20 mouse cellular contexts compared by ENCODE assay signal in genomic region chr12:107182091-107182655, GRCm38 (mm10).
DNase-seq lines count a peak whose midpoint lies in the region; TF ChIP-seq lines count a peak whose summit lies in the region.
"Had no signal": no experiment of that assay in that cellular context is flagged by ENCODE, and none has a peak within 500 bp of the region (broad histone marks: within the 10 kb centered on the region; RNA-seq: fewer than 3 reads in every experiment).

No protein-coding gene starts in this region.

- no peak overlapping the region for H3K4me3 ChIP-seq in thymus, adult 2 months (ENCODE audit: control insufficient read depth, insufficient read depth, low read length)
- H3K4me3 ChIP-seq: embryonic facial prominence, embryonic 13.5 days; forebrain, embryonic 13.5 days; gastrocnemius, adult 2 months; heart, embryonic 10.5 days; hindbrain, embryonic 13.5 days had no signal

- peaks cover 53% of the 10 kb centered on the region for H3K4me1 ChIP-seq in thymus, adult 2 months (replicated peaks; ENCODE audit: control insufficient read depth, insufficient read depth, low read length)
- H3K4me1 ChIP-seq: heart, embryonic 10.5 days had no signal

- 87% methylated on average over 18 of the region's 18 CpGs for WGBS in thymus, adult 2 months

- TF ChIP-seq CTCF in thymus, adult 2 months (IDR thresholded peaks at IDR 0.05; ENCODE audit: borderline replicate concordance, control insufficient read depth, extremely low read depth, insufficient read depth, low read length, poor library complexity) = no peak

- DNase-seq in heart, adult 11 months = peak; percentile 58
- DNase-seq in heart, adult 8-10 months (ENCODE audit: low spot score) = no peak
- no peak for DNase-seq in thymus, adult 2 months
- DNase-seq in thymus, postnatal 25 days = no peak
- DNase-seq in T-cell, adult 2 months (ENCODE audit: low spot score) = peak; percentile 10
- no peak for DNase-seq in testis, postnatal 10 days (ENCODE audit: low spot score)
- no peak for DNase-seq in left cerebral cortex, postnatal 25 days (ENCODE audit: low spot score in 2 of 2)
- DNase-seq: adrenal gland, postnatal 14 days; cerebellum, adult 18-20 months; cerebellum, adult 9-11 months; cerebellum, postnatal 36 days; gastrocnemius, adult 2 months; gastrocnemius, postnatal 25 days; heart, postnatal 10 days; heart, postnatal 4 days had no signal

- intact Hi-C loops in left cerebral cortex, postnatal 25 days (cut with DNase I) = no loop called here

- H3K27ac ChIP-seq in thymus, adult 2 months (ENCODE audit: control insufficient read depth, insufficient read depth, low read length) = peak overlapping the region; percentile 42; the same call in 1 of the 2 replicates
- H3K27ac ChIP-seq: embryonic facial prominence, embryonic 13.5 days; forebrain, embryonic 13.5 days; gastrocnemius, adult 2 months; heart, embryonic 10.5 days; hindbrain, embryonic 13.5 days had no signal

- H3K27me3 ChIP-seq in thymus, adult 2 months (ENCODE audit: control insufficient read depth, insufficient read depth, low read length) = no peaks in the 10 kb centered on the region
- H3K27me3 ChIP-seq: forebrain, embryonic 13.5 days; hindbrain, embryonic 13.5 days had no signal

- no peak for TF ChIP-seq POLR2A in thymus, adult 2 months (IDR thresholded peaks at IDR 0.05; ENCODE audit: control insufficient read depth, extremely low read depth, insufficient read depth, low read length, poor library complexity)

- no peaks in the 10 kb centered on the region for H3K36me3 ChIP-seq in thymus, adult 2 months (ENCODE audit: control insufficient read depth, insufficient read depth, low read length)
- H3K36me3 ChIP-seq: embryonic facial prominence, embryonic 13.5 days; G1E; heart, embryonic 10.5 days; hindbrain, embryonic 13.5 days had no signal

Comparison
In these comparisons a context has a peak if more than half of its experiments do, and no peak if none do; other contexts are left out.
1. DNase-seq: peak in heart, adult 11 months (single experiment) and T-cell, adult 2 months (single experiment); none in heart, adult 8-10 months (single experiment), thymus, adult 2 months (single experiment), thymus, postnatal 25 days (single experiment), testis, postnatal 10 days (single experiment) and left cerebral cortex, postnatal 25 days (0 of 2).